Mouse (Mus musculus) lung, embryonic 14.5 days (tissue): ENCODE measurements around the gene Tent4b. TPM values are rescaled to one million over a fixed set of nuclear protein-coding genes. Genes with fewer than 3 reads are reported as not detected.
"Not testable (repeated sequence)": the region's sequence is repeated elsewhere in the genome, so short reads cannot be mapped to it uniquely, and the experiment has no call there.

Experiments
- ATAC-seq: fragments of 200-750 bp; cut with Nextera tagmentation; 2 replicates; pipeline ENCODE4 v1.8.0; 2017; ENCODE audit warnings: mild to moderate bottlenecking, moderate TSS enrichment, moderate library complexity; ENCODE audit not compliant: insufficient read depth
- DNase-seq: peaks from one replicate; pipeline ENCODE4 v3.0.0-alpha.2; 2015
- H3K27ac ChIP-seq: fragments of 300-500 bp; sonication (generic); 2 replicates; pipeline ENCODE4 v1.5.1; 2014; ENCODE audit warnings: low read depth, mild to moderate bottlenecking, moderate library complexity
- H3K27me3 ChIP-seq: fragments of 300-500 bp; sonication (generic); 2 replicates; pipeline ENCODE4 v1.6.1; 2014; ENCODE audit warnings: low read length, control low read depth; ENCODE audit not compliant: insufficient read depth
- H3K36me3 ChIP-seq: fragments of 300-500 bp; sonication (generic); 2 replicates; pipeline ENCODE4 v1.6.1; 2014; ENCODE audit warnings: control low read depth; ENCODE audit not compliant: insufficient read depth
- H3K4me1 ChIP-seq: fragments of 300-500 bp; sonication (generic); 2 replicates; pipeline ENCODE4 v1.6.1; 2014; ENCODE audit warnings: antibody characterized with exemption, control low read depth; ENCODE audit not compliant: insufficient read depth
- H3K4me2 ChIP-seq: fragments of 300-500 bp; sonication (generic); 2 replicates; pipeline ENCODE4 v1.6.1; 2014; ENCODE audit warnings: mild to moderate bottlenecking
- H3K4me3 ChIP-seq: fragments of 300-500 bp; sonication (generic); 2 replicates; pipeline ENCODE4 v1.5.1; 2014; ENCODE audit warnings: low read depth, low read length
- H3K9ac ChIP-seq: fragments of 300-500 bp; sonication (generic); 2 replicates; pipeline ENCODE4 v1.6.1; 2014
- H3K9me3 ChIP-seq: fragments of 300-500 bp; sonication (generic); 2 replicates; pipeline ENCODE4 v1.6.1; 2016; ENCODE audit warnings: low read depth, low read length, control low read depth
- CTCF ChIP-seq: IDR thresholded peaks from 2 replicates; pipeline ENCODE4 v1.5.1; 2016; ENCODE audit warnings: antibody characterized with exemption, low read depth
- WGBS: fragments of 180-500 bp; shearing (Covaris S2); extraction: QIAGEN DNeasy Blood & Tissue Kit; methylation state at CpG from one replicate; pipeline ENCODE4 v1.1.7; 2014; 5-methylcytosine and 5-hydroxymethylcytosine counted together
- polyA plus RNA-seq: library from polyadenylated mRNA; unstranded; fragments of >200 nt; fragmentation: Nextera tagmentation; extraction: Ambion mirVana; gene quantifications from 2 replicates; pipeline ENCODE4 v1.2.1, GENCODE M21; 2014

Tent4b gene
- polyA plus RNA-seq, 1 experiment from 2014 or later = 16.1 TPM

GRCm38 (mm10) chr8:88201641-88202040 lies 2.6 kb downstream of the Tent4b start:
- Histone ChIP-seq H3K9ac (no peak overlapping the region; the same call in 1 of the 2 replicates), H3K27me3 (no peaks in the 10 kb centered on the region), H3K4me3 (no peak overlapping the region), H3K36me3 (peaks cover 15% of the 10 kb centered on the region), H3K4me1 (peaks cover 12% of the 10 kb centered on the region; the same call in 1 of the 2 replicates), H3K27ac (no peak overlapping the region), H3K9me3 (no peaks in the 10 kb centered on the region), H3K4me2 (peak overlapping the region; percentile 93)
- no peak for DNase-seq
- no peak for TF ChIP-seq CTCF
- ATAC-seq = no peak
- 45% methylated on average over 3 of the region's 3 CpGs for WGBS

DNA sequence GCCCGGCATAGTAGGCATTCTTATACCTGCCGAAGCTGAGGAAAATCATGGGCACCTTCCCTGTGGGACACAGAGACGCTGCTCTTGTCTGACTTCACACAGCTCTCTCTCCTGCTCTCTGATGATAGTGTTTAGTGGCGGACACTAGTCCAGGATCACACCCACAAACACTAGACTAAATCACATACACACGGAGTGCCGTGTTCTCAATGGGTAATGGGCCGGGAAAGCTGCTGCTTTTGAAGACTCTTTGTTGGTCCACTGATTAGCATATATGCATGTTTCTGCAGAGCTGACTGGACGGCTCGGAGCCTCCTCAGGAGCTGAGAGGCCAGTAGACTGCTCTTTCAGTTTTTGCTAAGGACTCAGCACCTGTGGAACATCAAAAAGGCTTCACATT lies 7.0 kb downstream of the Tent4b start:
- ATAC-seq = no peak
- no peak overlapping the region for H3K9ac ChIP-seq
- H3K36me3 ChIP-seq = peaks cover 19% of the 10 kb centered on the region
- H3K4me1 ChIP-seq = peaks cover 9% of the 10 kb centered on the region; the same call in 1 of the 2 replicates
- no peak overlapping the region for H3K27ac ChIP-seq
- no peak overlapping the region for H3K4me3 ChIP-seq
- TF ChIP-seq CTCF = no peak
- WGBS = 88% methylated on average over 9 of the region's 9 CpGs
- H3K9me3 ChIP-seq = no peaks in the 10 kb centered on the region
- DNase-seq = no peak
- no peak overlapping the region for H3K4me2 ChIP-seq
- H3K27me3 ChIP-seq = no peaks in the 10 kb centered on the region

DNA sequence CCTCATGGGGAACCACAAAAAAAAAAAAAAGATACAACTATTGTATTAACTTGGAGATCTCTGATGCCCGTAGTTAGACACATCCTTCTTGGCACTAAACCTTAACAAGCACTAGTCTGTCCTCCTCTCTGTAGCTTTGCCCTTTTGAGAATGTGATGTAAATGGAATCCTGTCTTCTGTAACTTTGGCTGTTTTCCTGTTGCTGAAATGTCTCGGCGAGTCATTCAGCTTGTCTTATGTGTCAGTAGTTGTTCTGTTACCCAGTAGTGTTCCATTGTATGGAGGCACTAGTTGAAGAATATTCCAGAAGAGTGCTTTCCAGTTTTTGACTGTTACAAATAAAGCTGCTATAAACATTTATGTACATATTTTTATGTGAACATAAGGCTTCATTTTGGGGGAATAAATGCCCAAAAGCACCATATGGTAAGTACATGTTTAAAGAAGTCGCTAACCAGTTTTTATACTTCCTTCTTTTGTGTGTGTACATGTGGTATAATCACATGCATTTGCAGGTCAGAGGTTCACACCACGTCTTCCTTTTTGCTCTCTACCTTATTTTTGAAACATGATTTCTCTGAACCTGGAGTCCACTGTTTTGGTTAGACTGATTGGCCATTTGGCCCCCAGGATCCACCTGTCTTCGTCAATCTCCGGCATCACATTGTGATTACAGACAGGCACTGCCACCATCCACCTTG lies 8.3 kb downstream of the Tent4b start:
- no peak for ATAC-seq
- TF ChIP-seq CTCF = no peak
- 90% methylated on average over 7 of the region's 7 CpGs for WGBS

GRCm38 (mm10) chr8:88209930-88210827 lies 11.2 kb downstream of the Tent4b start:
- H3K9ac ChIP-seq, H3K4me1 ChIP-seq, H3K27ac ChIP-seq, H3K4me2 ChIP-seq, ATAC-seq, H3K9me3 ChIP-seq, H3K4me3 ChIP-seq, H3K27me3 ChIP-seq, H3K36me3 ChIP-seq, DNase-seq: not testable (repeated sequence)
- WGBS = 78% methylated on average over 5 of the region's 6 CpGs

More for the DNA sequence above, 8.3 kb downstream of the Tent4b start:
- no peaks in the 10 kb centered on the region for H3K27me3 ChIP-seq
- no peak overlapping the region for H3K27ac ChIP-seq
- H3K4me3 ChIP-seq = no peak overlapping the region
- H3K9ac ChIP-seq = no peak overlapping the region
- H3K4me2 ChIP-seq = no peak overlapping the region
- DNase-seq = no peak
- peaks cover 14% of the 10 kb centered on the region for H3K36me3 ChIP-seq
- H3K4me1 ChIP-seq = no peaks in the 10 kb centered on the region
- H3K9me3 ChIP-seq = no peaks in the 10 kb centered on the region

- H3K9ac ChIP-seq = no peak overlapping the region
- no peak for ATAC-seq
- no peak overlapping the region for H3K4me2 ChIP-seq
- H3K4me3 ChIP-seq = no peak overlapping the region
- no peaks in the 10 kb centered on the region for H3K9me3 ChIP-seq
- peak; percentile 30 for DNase-seq
- 42% methylated on average over 4 of the region's 4 CpGs for WGBS
- no peaks in the 10 kb centered on the region for H3K27me3 ChIP-seq
- no peaks in the 10 kb centered on the region for H3K36me3 ChIP-seq
- no peaks in the 10 kb centered on the region for H3K4me1 ChIP-seq
- no peak overlapping the region for H3K27ac ChIP-seq
- no peak for TF ChIP-seq CTCF
Measured at GRCm38 (mm10) chr8:88221353-88221752, 22.3 kb downstream of the Tent4b start.

- Histone ChIP-seq H3K36me3 (no peaks in the 10 kb centered on the region), H3K9me3 (no peaks in the 10 kb centered on the region), H3K27me3 (no peaks in the 10 kb centered on the region), H3K9ac (no peak overlapping the region), H3K4me2 (no peak overlapping the region), H3K4me1 (peaks cover 6% of the 10 kb centered on the region; the same call in 1 of the 2 replicates), H3K27ac (no peak overlapping the region), H3K4me3 (no peak overlapping the region)
- WGBS = 77% methylated on average over 5 of the region's 5 CpGs
- no peak for TF ChIP-seq CTCF
- ATAC-seq (no peak), DNase-seq (no peak)
Measured at GRCm38 (mm10) chr8:88225358-88225757, 26.3 kb downstream of the Tent4b start.

GRCm38 (mm10) chr8:88227851-88228250 lies 28.8 kb downstream of the Tent4b start:
- ATAC-seq (no peak), DNase-seq (no peak)
- Histone ChIP-seq H3K9ac (no peak overlapping the region), H3K4me1 (peaks cover 6% of the 10 kb centered on the region; the same call in 1 of the 2 replicates), H3K4me3 (no peak overlapping the region), H3K27ac (no peak overlapping the region), H3K4me2 (peak overlapping the region; percentile 26), H3K9me3 (no peaks in the 10 kb centered on the region), H3K36me3 (no peaks in the 10 kb centered on the region), H3K27me3 (no peaks in the 10 kb centered on the region)
- WGBS = 52% methylated on average over 6 of the region's 6 CpGs
- no peak for TF ChIP-seq CTCF
